Mouse (Mus musculus) testis, adult 2 months (tissue): ENCODE results near the gene Pdhx.

Source experiments
- CTCF ChIP-seq: fragments of 200-500 bp; IDR thresholded peaks from 2 replicates; pipeline ENCODE4 v1.5.1; 2012; ENCODE audit warnings: low read depth, mild to moderate bottlenecking, inconsistent platforms, low read length, moderate library complexity; ENCODE audit not compliant: control insufficient read depth, insufficient read depth, insufficient replicate concordance
- POLR2A ChIP-seq: fragments of 200-500 bp; IDR thresholded peaks from 2 replicates; pipeline ENCODE4 v1.6.1; 2012; ENCODE audit warnings: low read depth, mild to moderate bottlenecking, inconsistent platforms, low read length, moderate library complexity; ENCODE audit not compliant: control insufficient read depth

DNA sequence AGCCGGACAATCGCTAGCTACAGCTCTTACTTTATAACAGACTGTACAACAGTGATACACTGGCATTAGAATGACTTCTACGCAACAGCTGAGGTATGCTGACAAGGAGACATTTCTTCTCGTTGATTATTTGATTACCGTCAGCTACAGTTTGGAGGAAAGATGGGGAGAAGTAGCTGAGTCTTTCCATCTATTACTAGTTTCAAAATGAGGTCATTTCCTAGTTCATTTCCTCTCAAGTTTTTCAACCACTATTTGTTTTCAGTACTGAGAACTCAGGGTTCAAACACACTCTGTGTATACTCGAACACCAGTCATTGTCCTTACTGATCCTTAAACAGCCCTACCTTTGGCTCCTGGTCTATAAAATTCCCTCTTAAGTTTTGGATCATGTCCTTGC, 17.5 kb downstream of the Pdhx start:
- no peak for TF ChIP-seq POLR2A
- TF ChIP-seq CTCF = no peak
